Mouse (Mus musculus): ENCODE measurements around the gene Pdcd6.

Pdcd6 gene

GRCm38 (mm10) chr13:74275726-74276125 lies 41.7 kb downstream of the Pdcd6 start:
- no peak for DNase-seq

GRCm38 (mm10) chr13:74260231-74260992 lies 57.0 kb downstream of the Pdcd6 start:
- no peak for DNase-seq

GRCm38 (mm10) chr13:74259460-74260230 lies 57.7 kb downstream of the Pdcd6 start:
- DNase-seq: no peak
